Mouse (Mus musculus) frontal cortex, postnatal 10 days (tissue): ENCODE measurements around the gene Unc5c.

Source experiments
- DNase-seq, 2 experiments: peaks; one replicate each; pipeline ENCODE4 v3.0.0; 2022; ENCODE audit warnings: low spot score in 2 of 2, mixed read lengths in 1 of 2

Gene Unc5c

DNA sequence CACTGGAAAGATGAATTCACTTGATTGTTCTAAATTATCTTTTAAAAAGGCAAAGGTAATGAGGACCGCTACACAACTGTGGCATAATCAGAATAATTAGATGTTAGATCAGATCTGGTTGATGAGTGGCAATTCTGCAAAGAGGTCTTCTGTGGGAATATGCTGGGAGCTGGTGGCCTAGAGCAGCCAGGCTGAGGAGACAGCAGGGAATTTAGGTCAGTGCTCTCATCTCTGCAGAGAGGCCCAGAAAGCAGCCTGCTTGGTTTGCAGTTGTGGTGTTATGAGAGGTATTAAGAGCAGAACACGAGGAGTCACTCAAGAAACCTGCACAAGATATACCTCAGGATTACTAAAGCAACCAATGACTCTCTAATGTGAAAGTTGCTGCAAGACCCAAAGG is 133.9 kb downstream of the Unc5c start:
- DNase-seq, result no peak

- peak in 1 of 2 experiments; percentile 13 for DNase-seq
Observed at GRCm38 (mm10) chr3:141601072-141601549, 136.1 kb downstream of the Unc5c start.

- no peak for DNase-seq
Observed at GRCm38 (mm10) chr3:141616718-141617117, 151.7 kb downstream of the Unc5c start.

GRCm38 (mm10) chr3:141618675-141619074 is 153.7 kb downstream of the Unc5c start:
- DNase-seq, result no peak

- DNase-seq, result no peak
Observed at GRCm38 (mm10) chr3:141621496-141621895, 156.5 kb downstream of the Unc5c start.

DNA sequence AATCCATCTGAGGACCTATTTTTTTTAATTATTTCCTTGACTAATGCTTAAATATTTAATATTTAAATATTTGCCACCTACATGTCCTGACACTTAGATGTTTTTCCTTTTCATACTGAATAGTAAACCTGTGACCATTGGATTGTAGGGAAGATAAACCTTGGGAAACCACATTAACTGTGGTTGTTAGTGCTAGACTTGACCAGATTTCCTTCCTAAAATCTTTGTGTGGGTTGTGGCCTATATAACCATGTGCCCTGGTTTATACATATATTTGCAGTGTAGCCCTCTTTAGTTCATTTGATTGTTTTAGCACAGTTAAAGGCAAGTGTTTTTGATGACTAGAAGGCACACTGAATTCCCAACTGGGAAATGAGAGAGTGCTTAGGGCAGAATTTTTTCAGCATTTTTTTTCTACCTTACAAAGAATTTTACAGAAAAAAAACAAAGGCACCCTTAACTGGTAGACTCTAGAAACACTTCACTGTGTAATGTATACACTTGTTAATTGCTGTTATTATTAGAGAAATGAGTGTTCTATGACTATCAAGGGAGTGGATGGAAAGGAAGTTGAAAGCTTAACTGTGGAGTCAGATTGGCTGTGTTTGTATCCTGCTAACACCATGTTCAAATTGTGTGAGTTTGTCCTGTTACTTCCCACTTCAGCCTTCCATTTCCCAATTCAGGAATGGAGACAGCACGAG is 162.1 kb downstream of the Unc5c start:
- DNase-seq, result no peak

GRCm38 (mm10) chr3:141627639-141627977 is 162.6 kb downstream of the Unc5c start:
- no peak for DNase-seq

- DNase-seq, result no peak
Observed at GRCm38 (mm10) chr3:141629431-141629830, 164.4 kb downstream of the Unc5c start.

DNA sequence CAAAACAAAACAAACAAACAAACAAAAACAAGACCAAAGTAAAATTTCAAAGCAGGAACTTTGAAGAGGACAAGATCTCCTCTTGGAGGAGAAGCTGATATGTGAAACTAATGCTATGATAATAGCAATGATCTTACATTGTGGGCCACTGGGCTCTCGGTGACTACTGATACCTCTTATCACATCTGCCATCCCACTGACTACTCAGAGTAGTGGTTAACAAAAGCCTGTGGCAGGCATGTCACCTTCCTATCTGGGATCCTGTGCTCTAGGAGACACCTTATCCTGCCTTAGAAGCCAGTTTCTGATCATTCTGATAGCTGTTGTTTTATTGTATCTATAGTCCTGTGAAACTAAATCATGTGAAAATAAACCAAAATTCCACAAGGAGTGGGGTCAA is 172.9 kb downstream of the Unc5c start:
- DNase-seq, result no peak

DNA sequence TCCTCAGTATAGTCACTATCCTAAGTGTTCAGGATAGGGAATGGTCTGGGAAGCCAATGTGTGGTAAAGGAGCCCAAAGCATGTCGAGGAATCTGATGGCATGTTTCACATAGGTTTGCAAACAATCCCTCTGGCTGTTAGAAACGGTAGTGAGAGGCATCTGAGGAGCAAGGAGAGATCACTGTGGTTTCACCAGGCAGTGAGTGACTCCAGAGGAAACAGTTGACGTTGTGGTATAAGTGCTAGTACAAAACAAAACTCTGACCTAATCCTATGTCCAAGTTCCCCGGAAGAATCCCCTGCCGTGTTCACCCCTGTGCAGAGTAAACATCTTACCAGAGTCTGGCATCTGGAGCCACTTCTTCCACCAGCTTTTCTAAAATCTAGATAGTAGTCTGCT is 179.2 kb downstream of the Unc5c start:
- DNase-seq, result no peak

GRCm38 (mm10) chr3:141646588-141646987 is 181.6 kb downstream of the Unc5c start:
- no peak for DNase-seq

DNA sequence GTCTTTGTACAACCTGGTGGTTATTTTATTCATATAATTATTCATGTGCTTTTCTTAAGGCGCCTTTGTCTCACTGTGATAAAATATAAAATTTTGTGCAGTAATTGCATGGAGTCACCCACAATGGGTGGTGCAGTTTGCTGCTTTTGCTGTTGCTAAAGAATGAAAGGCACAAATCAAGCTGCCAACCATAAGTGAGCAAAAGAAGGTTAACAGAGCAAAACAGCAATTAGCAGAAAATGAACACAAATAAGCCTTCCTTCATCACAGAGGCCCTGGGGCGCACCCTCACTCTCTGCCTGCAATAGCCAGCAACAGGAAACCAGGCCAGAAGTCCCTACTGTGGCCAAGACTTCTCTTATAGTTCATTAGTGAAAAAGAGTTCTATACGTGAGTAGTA is 185.6 kb downstream of the Unc5c start:
- DNase-seq, result no peak

DNA sequence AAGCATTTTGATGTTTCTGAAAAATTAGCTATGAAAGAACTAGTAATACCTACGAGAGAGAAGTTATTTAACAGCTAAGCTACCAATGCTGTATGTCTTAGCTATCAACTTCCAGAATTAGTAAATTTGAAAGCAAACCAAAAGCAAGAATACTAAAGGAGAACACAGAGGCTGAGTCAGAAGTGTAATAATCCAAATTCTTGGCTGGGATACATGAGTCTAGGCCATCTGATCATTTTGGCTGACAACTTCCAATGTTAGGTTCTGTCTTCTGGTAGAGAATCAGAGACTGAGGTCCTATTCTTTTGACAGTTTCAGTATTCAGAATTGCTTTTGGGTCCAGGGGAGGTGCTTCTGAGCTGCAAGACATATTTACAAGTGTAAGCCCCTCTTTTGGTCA is 188.9 kb downstream of the Unc5c start:
- no peak for DNase-seq

DNA sequence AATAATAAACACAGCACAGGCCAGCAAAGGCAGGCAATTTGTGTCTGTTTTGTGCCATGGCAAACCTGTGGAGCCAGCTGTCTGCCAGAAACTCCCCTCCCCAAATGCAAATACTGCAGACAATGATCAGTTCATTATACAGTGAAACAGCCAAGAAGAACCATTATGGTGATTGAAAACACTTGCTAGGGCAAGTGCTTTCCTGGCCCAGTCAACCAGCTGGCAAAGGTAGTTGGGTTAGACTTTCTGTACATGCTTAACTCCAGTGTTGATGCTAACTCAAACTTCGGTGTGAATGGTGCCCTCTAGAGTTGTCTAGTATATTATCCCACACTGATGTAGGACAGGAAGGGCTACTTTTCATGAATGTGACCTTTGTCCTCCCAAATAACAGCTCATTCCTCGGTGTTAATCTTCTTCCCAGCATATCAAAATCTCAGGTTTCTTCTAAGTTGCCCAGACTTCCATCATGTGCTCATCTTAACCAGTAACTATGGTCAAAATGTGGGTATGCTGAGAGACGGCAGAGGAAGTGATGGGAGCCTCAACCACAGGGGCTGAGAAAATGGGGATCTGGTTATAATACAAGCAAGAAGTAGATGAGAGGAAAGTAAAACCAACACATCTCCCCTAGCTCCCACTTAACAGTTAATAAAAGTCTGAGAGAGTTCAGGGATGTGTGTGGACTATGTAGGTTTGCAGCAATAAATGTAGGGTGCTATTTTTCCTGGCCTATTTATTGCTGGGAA is 194.2 kb downstream of the Unc5c start:
- no peak for DNase-seq

GRCm38 (mm10) chr3:141660065-141661062 is 195.3 kb downstream of the Unc5c start:
- DNase-seq, result no peak

DNA sequence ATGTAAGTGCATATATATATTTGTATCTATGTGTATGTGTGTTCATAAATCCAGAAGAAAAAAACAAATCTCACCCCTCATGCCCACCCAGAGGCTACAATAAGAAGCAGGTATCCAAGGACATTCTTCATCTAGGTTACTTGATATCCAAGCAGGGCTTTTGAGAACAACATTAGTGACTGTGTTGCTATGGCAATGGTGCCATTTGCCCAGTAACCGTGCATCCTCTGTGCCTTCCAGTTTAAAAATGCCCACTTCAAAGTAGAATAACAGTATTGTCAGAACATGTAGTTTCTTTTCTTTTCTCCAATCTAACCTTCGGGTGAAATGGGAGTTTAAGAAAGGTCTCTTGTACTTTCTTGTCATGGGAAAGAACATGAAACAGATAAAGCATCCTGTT is 224.1 kb downstream of the Unc5c start:
- DNase-seq, result no peak

DNA sequence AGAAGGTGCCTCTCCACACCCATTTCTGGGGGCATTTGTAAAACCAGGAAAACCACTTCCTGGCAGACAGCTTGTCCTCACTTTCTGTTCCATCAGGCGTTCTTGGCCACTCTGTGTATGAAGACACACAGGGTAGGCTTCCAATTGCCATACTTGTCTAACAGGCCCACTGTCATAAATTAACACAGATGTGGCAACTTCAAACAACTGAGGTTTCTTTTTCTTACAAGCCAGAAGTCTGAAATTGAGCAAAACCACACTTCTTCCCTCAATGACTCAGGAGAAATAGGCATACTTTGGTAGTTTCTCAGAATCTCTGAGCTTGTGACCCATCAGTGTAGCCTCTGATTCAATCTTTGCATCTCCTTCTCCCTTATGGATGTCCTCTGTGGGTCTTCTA is 225.7 kb downstream of the Unc5c start:
- no peak for DNase-seq

DNA sequence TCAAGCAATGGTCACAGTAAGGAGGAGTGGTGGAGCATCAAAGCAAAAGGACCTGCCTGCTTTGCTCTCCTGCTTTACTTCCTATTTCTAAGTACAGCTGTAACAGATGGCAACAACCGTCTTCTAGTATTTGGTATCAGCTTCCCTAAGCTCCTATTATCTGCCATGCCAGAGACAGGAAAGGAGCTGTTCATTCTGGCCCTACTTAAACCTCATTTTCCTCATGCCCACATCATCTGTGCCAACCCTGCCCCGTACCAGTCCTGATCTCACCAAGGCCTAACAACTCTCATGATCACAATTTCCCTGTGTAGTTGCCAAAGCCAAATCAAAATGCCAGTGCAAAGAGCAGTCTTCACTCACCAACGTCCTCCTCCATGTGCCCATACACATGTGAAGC is 226.4 kb downstream of the Unc5c start:
- no peak for DNase-seq

GRCm38 (mm10) chr3:141691846-141692245 is 226.8 kb downstream of the Unc5c start:
- no peak for DNase-seq

DNA sequence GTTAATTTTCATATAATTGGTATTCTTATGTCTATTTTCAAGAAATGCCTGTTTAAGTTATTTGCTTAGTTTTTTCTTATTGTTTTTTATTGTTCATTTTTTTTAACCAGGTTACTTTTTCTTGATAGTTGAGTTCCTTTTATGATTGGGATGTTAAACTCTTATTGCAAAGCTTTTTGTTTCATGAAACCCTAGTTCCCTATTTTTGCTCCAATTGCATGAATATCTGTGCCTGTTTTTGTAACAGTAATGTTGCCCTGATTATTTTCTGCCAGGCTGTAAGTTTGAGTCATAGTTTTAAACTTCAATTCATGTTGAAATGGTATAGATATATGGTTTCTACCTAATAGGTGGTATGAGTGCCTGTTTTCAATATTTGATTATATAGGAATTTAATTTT is 234.2 kb downstream of the Unc5c start:
- no peak for DNase-seq

DNA sequence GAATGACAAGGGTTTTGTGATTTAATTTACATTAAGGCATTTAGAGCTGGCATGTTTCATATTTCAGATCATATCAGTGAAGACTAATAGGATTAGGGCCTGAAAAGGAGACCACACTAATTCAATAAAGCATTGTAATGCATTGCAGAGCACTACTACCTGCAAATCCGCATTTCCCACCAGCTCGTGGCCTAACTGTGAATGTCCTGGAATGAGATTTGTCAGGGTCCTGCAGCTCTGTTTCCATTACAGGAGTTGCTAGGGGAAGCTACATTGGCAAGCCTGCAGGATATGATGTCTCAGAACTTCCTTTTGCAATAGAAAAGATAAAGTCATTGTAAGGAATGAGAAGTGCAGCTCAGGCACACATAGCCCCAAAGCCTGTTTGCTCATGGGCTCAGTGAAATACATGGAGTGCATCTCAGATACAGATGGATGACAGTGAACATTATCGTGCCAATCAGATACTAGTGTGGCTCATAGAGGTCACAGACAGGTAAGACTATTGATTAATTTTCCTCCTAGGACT is 236.4 kb downstream of the Unc5c start:
- DNase-seq, result no peak

GRCm38 (mm10) chr3:141711601-141712000 is 246.6 kb downstream of the Unc5c start:
- DNase-seq, result no peak
